Mouse (Mus musculus): ENCODE data around the gene Map3k20. TPM values are rescaled to one million over a fixed set of nuclear protein-coding genes. Genes with fewer than 3 reads are reported as not detected.

Gene Map3k20
- polyA plus RNA-seq, 1 experiment from 2014 or later: 10.1 TPM

GRCm38 (mm10) chr2:72442825-72443224, 157.4 kb downstream of the Map3k20 start:
- Histone ChIP-seq H3K4me3 (ENCODE audit: low read depth, low read length) (no peak overlapping the region), H3K4me1 (ENCODE audit: control insufficient read depth, insufficient read depth, low read length) (no peaks in the 10 kb centered on the region), H3K27ac (replicated peaks; ENCODE audit: low read depth, low read length) (no peak overlapping the region), H3K36me3 (ENCODE audit: control insufficient read depth, insufficient read depth, low read length) (no peaks in the 10 kb centered on the region), H3K4me2 (ENCODE audit: low read depth, severe bottlenecking) (no peak overlapping the region), H3K27me3 (ENCODE audit: control insufficient read depth, insufficient read depth, low read length) (no peaks in the 10 kb centered on the region), H3K9ac (ENCODE audit: low read length) (no peak overlapping the region), H3K9me3 (ENCODE audit: control insufficient read depth, low read length) (no peaks in the 10 kb centered on the region)
- ATAC-seq (ENCODE audit: insufficient number of reproducible peaks, low FRiP score, low TSS enrichment, low read depth): no peak
- no peak for DNase-seq (ENCODE audit: low spot score)
- WGBS: 82% methylated on average over 6 of the region's 6 CpGs

- Histone ChIP-seq H3K9ac (ENCODE audit: low read length) (no peak overlapping the region), H3K27me3 (ENCODE audit: control insufficient read depth, insufficient read depth, low read length) (no peaks in the 10 kb centered on the region), H3K4me2 (ENCODE audit: low read depth, severe bottlenecking) (no peak overlapping the region), H3K27ac (replicated peaks; ENCODE audit: low read depth, low read length) (no peak overlapping the region), H3K36me3 (ENCODE audit: control insufficient read depth, insufficient read depth, low read length) (no peaks in the 10 kb centered on the region), H3K9me3 (ENCODE audit: control insufficient read depth, low read length) (no peaks in the 10 kb centered on the region), H3K4me3 (ENCODE audit: low read depth, low read length) (no peak overlapping the region), H3K4me1 (ENCODE audit: control insufficient read depth, insufficient read depth, low read length) (no peaks in the 10 kb centered on the region)
- DNase-seq (ENCODE audit: low spot score) (no peak), ATAC-seq (ENCODE audit: insufficient number of reproducible peaks, low FRiP score, low TSS enrichment, low read depth) (no peak)
- 85% methylated on average over 3 of the region's 3 CpGs for WGBS
These were observed 158.5 kb downstream of the Map3k20 start for GRCm38 (mm10) chr2:72443960-72444359.

- H3K4me1 ChIP-seq (ENCODE audit: control insufficient read depth, insufficient read depth, low read length): no peaks in the 10 kb centered on the region
- H3K9me3 ChIP-seq (ENCODE audit: control insufficient read depth, low read length): no peaks in the 10 kb centered on the region
- no peak overlapping the region for H3K4me2 ChIP-seq (ENCODE audit: low read depth, severe bottlenecking)
- no peak overlapping the region for H3K27ac ChIP-seq (replicated peaks; ENCODE audit: low read depth, low read length)
- ATAC-seq (ENCODE audit: insufficient number of reproducible peaks, low FRiP score, low TSS enrichment, low read depth) (no peak), DNase-seq (ENCODE audit: low spot score) (no peak)
- 86% methylated on average over 3 of the region's 3 CpGs for WGBS
- H3K4me3 ChIP-seq (ENCODE audit: low read depth, low read length): no peak overlapping the region
- H3K27me3 ChIP-seq (ENCODE audit: control insufficient read depth, insufficient read depth, low read length): no peaks in the 10 kb centered on the region
- H3K9ac ChIP-seq (ENCODE audit: low read length): no peak overlapping the region
- H3K36me3 ChIP-seq (ENCODE audit: control insufficient read depth, insufficient read depth, low read length): no peaks in the 10 kb centered on the region
These were observed 160.7 kb downstream of the Map3k20 start for GRCm38 (mm10) chr2:72446106-72446505.

- Histone ChIP-seq H3K4me3 (ENCODE audit: low read depth, low read length) (no peak overlapping the region), H3K4me2 (ENCODE audit: low read depth, severe bottlenecking) (no peak overlapping the region), H3K4me1 (ENCODE audit: control insufficient read depth, insufficient read depth, low read length) (no peaks in the 10 kb centered on the region), H3K27me3 (ENCODE audit: control insufficient read depth, insufficient read depth, low read length) (no peaks in the 10 kb centered on the region), H3K36me3 (ENCODE audit: control insufficient read depth, insufficient read depth, low read length) (no peaks in the 10 kb centered on the region), H3K9ac (ENCODE audit: low read length) (no peak overlapping the region), H3K9me3 (ENCODE audit: control insufficient read depth, low read length) (no peaks in the 10 kb centered on the region), H3K27ac (replicated peaks; ENCODE audit: low read depth, low read length) (no peak overlapping the region)
- ATAC-seq (ENCODE audit: insufficient number of reproducible peaks, low FRiP score, low TSS enrichment, low read depth) (no peak), DNase-seq (ENCODE audit: low spot score) (no peak)
- 60% methylated on average over 5 of the region's 5 CpGs for WGBS
These were observed 161.2 kb downstream of the Map3k20 start for GRCm38 (mm10) chr2:72446615-72447014.

GRCm38 (mm10) chr2:72453563-72453962, 168.1 kb downstream of the Map3k20 start:
- Histone ChIP-seq H3K36me3 (ENCODE audit: control insufficient read depth, insufficient read depth, low read length) (no peaks in the 10 kb centered on the region), H3K9me3 (ENCODE audit: control insufficient read depth, low read length) (no peaks in the 10 kb centered on the region), H3K4me2 (ENCODE audit: low read depth, severe bottlenecking) (no peak overlapping the region), H3K4me3 (ENCODE audit: low read depth, low read length) (no peak overlapping the region), H3K27ac (replicated peaks; ENCODE audit: low read depth, low read length) (no peak overlapping the region), H3K4me1 (ENCODE audit: control insufficient read depth, insufficient read depth, low read length) (0 out of 2 replicates have a peak, but pooled peaks cover 5% of the 10 kb centered on the region), H3K27me3 (ENCODE audit: control insufficient read depth, insufficient read depth, low read length) (no peaks in the 10 kb centered on the region), H3K9ac (ENCODE audit: low read length) (no peak overlapping the region)
- ATAC-seq (ENCODE audit: insufficient number of reproducible peaks, low FRiP score, low TSS enrichment, low read depth) (no peak), DNase-seq (ENCODE audit: low spot score) (no peak)
- WGBS: 32% methylated on average over 3 of the region's 3 CpGs

- no peaks in the 10 kb centered on the region for H3K9me3 ChIP-seq (ENCODE audit: control insufficient read depth, low read length)
- H3K4me1 ChIP-seq (ENCODE audit: control insufficient read depth, insufficient read depth, low read length): 0 out of 2 replicates have a peak, but pooled peaks cover 5% of the 10 kb centered on the region
- no peak for ATAC-seq (ENCODE audit: insufficient number of reproducible peaks, low FRiP score, low TSS enrichment, low read depth)
- H3K27ac ChIP-seq (replicated peaks; ENCODE audit: low read depth, low read length): no peak overlapping the region
- no peak overlapping the region for H3K4me2 ChIP-seq (ENCODE audit: low read depth, severe bottlenecking)
- DNase-seq (ENCODE audit: low spot score): no peak
- no peak overlapping the region for H3K9ac ChIP-seq (ENCODE audit: low read length)
- H3K36me3 ChIP-seq (ENCODE audit: control insufficient read depth, insufficient read depth, low read length): no peaks in the 10 kb centered on the region
- no peak overlapping the region for H3K4me3 ChIP-seq (ENCODE audit: low read depth, low read length)
- no peaks in the 10 kb centered on the region for H3K27me3 ChIP-seq (ENCODE audit: control insufficient read depth, insufficient read depth, low read length)
- WGBS: 70% methylated on average over 1 of the region's 1 CpGs
These were observed 170.8 kb downstream of the Map3k20 start for GRCm38 (mm10) chr2:72456189-72456588.

- no peak for ATAC-seq (ENCODE audit: insufficient number of reproducible peaks, low FRiP score, low TSS enrichment, low read depth)
- H3K4me3 ChIP-seq (ENCODE audit: low read depth, low read length): no peak overlapping the region
- no peaks in the 10 kb centered on the region for H3K4me1 ChIP-seq (ENCODE audit: control insufficient read depth, insufficient read depth, low read length)
These were observed 179.1 kb downstream of the Map3k20 start for GRCm38 (mm10) chr2:72464376-72465014.

GRCm38 (mm10) chr2:72467604-72468003, 182.2 kb downstream of the Map3k20 start:
- no peaks in the 10 kb centered on the region for H3K4me1 ChIP-seq (ENCODE audit: control insufficient read depth, insufficient read depth, low read length)
- H3K27ac ChIP-seq (replicated peaks; ENCODE audit: low read depth, low read length): no peak overlapping the region
- DNase-seq (ENCODE audit: low spot score) (no peak), ATAC-seq (ENCODE audit: insufficient number of reproducible peaks, low FRiP score, low TSS enrichment, low read depth) (no peak)
- no peak overlapping the region for H3K4me3 ChIP-seq (ENCODE audit: low read depth, low read length)
- no peaks in the 10 kb centered on the region for H3K27me3 ChIP-seq (ENCODE audit: control insufficient read depth, insufficient read depth, low read length)
- no peak overlapping the region for H3K4me2 ChIP-seq (ENCODE audit: low read depth, severe bottlenecking)
- H3K9ac ChIP-seq (ENCODE audit: low read length): no peak overlapping the region
- no peaks in the 10 kb centered on the region for H3K36me3 ChIP-seq (ENCODE audit: control insufficient read depth, insufficient read depth, low read length)
- H3K9me3 ChIP-seq (ENCODE audit: control insufficient read depth, low read length): no peaks in the 10 kb centered on the region
- WGBS: 96% methylated on average over 1 of the region's 1 CpGs

More at GRCm38 (mm10) chr2:72464376-72465014, 179.1 kb downstream of the Map3k20 start:
- 10% methylated on average over 7 of the region's 7 CpGs for WGBS
- H3K27me3 ChIP-seq (ENCODE audit: control insufficient read depth, insufficient read depth, low read length): no peaks in the 10 kb centered on the region
- no peak for DNase-seq (ENCODE audit: low spot score)
- H3K4me2 ChIP-seq (ENCODE audit: low read depth, severe bottlenecking): no peak overlapping the region
- no peak overlapping the region for H3K9ac ChIP-seq (ENCODE audit: low read length)
- no peaks in the 10 kb centered on the region for H3K9me3 ChIP-seq (ENCODE audit: control insufficient read depth, low read length)
- no peak overlapping the region for H3K27ac ChIP-seq (replicated peaks; ENCODE audit: low read depth, low read length)
- H3K36me3 ChIP-seq (ENCODE audit: control insufficient read depth, insufficient read depth, low read length): no peaks in the 10 kb centered on the region

All from limb, embryonic 11.5 days (tissue).